8 mouse cellular contexts compared by ENCODE assay signal in the genomic region with DNA sequence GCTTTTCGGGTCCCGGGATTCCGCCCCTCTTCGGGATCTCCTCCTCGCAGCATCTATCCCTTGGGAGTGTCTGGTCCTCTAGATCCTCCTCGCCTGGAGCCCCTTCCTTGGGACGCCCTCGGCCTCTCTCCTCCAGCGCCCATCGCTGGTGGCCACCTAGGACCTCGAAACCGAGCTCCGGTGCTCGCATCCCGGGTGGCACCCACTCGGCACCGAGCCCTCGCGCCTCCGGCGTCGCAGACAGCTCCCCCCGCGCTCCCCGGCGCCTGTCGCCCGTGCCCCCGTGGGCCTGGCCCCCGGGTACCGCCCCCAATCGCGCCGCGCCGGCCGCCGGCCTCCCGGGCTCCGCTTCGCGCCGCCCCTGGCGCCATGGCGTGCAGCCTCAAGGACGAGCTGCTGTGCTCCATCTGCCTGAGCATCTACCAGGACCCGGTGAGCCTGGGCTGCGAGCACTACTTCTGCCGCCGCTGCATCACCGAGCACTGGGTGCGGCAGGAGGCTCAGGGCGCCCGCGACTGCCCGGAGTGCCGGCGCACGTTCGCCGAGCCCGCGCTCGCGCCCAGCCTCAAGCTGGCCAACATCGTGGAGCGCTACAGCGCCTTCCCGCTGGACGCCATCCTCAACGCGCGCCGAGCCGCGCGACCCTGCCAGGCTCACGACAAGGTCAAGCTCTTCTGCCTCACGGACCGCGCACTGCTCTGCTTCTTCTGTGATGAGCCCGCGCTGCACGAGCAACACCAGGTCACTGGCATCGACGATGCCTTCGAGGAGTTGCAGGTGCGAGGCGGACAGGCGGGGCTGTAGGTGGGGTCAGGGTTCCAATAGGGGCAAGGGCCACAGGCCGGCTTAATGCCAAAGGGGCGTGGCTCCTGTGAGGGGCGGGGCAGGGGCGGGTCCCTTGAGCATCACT. TPM values are rescaled to one million over a fixed set of nuclear protein-coding genes. Genes with fewer than 3 reads are reported as not detected.
DNase-seq lines count a peak whose midpoint lies in the region; ATAC-seq and TF ChIP-seq lines count a peak whose summit lies in the region.

No protein-coding gene starts in this region.

- H3K9ac ChIP-seq in forebrain, embryonic 13.5 days = peak overlapping the region; percentile 79
- H3K9ac ChIP-seq in hindbrain, embryonic 13.5 days = peak overlapping the region; percentile 96

- no peaks in the 10 kb centered on the region for H3K9me3 ChIP-seq in forebrain, embryonic 13.5 days (replicated peaks)
- H3K9me3 ChIP-seq in hindbrain, embryonic 13.5 days = no peaks in the 10 kb centered on the region
- H3K9me3 ChIP-seq in limb, embryonic 10.5 days (replicated peaks) = no peaks in the 10 kb centered on the region
- peaks cover 6% of the 10 kb centered on the region for H3K9me3 ChIP-seq in midbrain, embryonic 10.5 days (replicated peaks)

- TF ChIP-seq POLR2A in brain, embryonic 14.5 days (IDR thresholded peaks at IDR 0.05; ENCODE audit: borderline replicate concordance, extremely low read depth, insufficient read depth, insufficient read length, poor library complexity, severe bottlenecking) = no peak

- no peak for TF ChIP-seq CTCF in brain, embryonic 14.5 days (IDR thresholded peaks at IDR 0.05; ENCODE audit: borderline replicate concordance, extremely low read depth, insufficient read depth, insufficient read length)

- peaks cover 9% of the 10 kb centered on the region; the same call in 1 of the 2 replicates for H3K27me3 ChIP-seq in forebrain, embryonic 13.5 days
- no peaks in the 10 kb centered on the region for H3K27me3 ChIP-seq in hindbrain, embryonic 13.5 days
- peaks cover 9% of the 10 kb centered on the region; the same call in 1 of the 2 replicates for H3K27me3 ChIP-seq in limb, embryonic 10.5 days (ENCODE audit: low read depth, poor library complexity, severe bottlenecking)
- H3K27me3 ChIP-seq in midbrain, embryonic 10.5 days (ENCODE audit: low read depth, poor library complexity, severe bottlenecking) = peaks cover 49% of the 10 kb centered on the region

- H3K4me2 ChIP-seq in forebrain, embryonic 13.5 days = peak overlapping the region; percentile 100
- H3K4me2 ChIP-seq in hindbrain, embryonic 13.5 days = peak overlapping the region; percentile 88

- peak overlapping the region; percentile 54 for H3K27ac ChIP-seq in forebrain, embryonic 13.5 days
- H3K27ac ChIP-seq in hindbrain, embryonic 13.5 days = peak overlapping the region; percentile 93
- peak overlapping the region; percentile 84 for H3K27ac ChIP-seq in limb, embryonic 10.5 days
- H3K27ac ChIP-seq in midbrain, embryonic 10.5 days (replicated peaks) = peak overlapping the region; percentile 83

- under 1% methylated on average over 87 of the region's 94 CpGs for WGBS in forebrain, embryonic 13.5 days
- WGBS in hindbrain, embryonic 13.5 days = under 1% methylated on average over 93 of the region's 94 CpGs
- under 1% methylated on average over 93 of the region's 94 CpGs for WGBS in limb, embryonic 10.5 days
- under 1% methylated on average over 94 of the region's 94 CpGs for WGBS in midbrain, embryonic 10.5 days

- H3K4me3 ChIP-seq in forebrain, embryonic 13.5 days = peak overlapping the region; percentile 65
- H3K4me3 ChIP-seq in hindbrain, embryonic 13.5 days = peak overlapping the region; percentile 86
- peak overlapping the region; percentile 91 for H3K4me3 ChIP-seq in limb, embryonic 10.5 days
- H3K4me3 ChIP-seq in midbrain, embryonic 10.5 days = peak overlapping the region; percentile 88

- no peaks in the 10 kb centered on the region for H3K36me3 ChIP-seq in forebrain, embryonic 13.5 days (ENCODE audit: poor library complexity, severe bottlenecking)
- peaks cover 7% of the 10 kb centered on the region for H3K36me3 ChIP-seq in hindbrain, embryonic 13.5 days
- peaks cover 17% of the 10 kb centered on the region for H3K36me3 ChIP-seq in limb, embryonic 10.5 days
- peaks cover 4% of the 10 kb centered on the region; the same call in 1 of the 2 replicates for H3K36me3 ChIP-seq in midbrain, embryonic 10.5 days

- peak; percentile 61 for ATAC-seq in frontal cortex, adult (ENCODE audit: low TSS enrichment)
- ATAC-seq in forebrain, embryonic 13.5 days = peak; percentile 54
- ATAC-seq in hindbrain, embryonic 13.5 days (ENCODE audit: low FRiP score) = peak; percentile 58

- peaks cover 50% of the 10 kb centered on the region for H3K4me1 ChIP-seq in forebrain, embryonic 13.5 days
- H3K4me1 ChIP-seq in hindbrain, embryonic 13.5 days (replicated peaks) = peaks cover 66% of the 10 kb centered on the region
- H3K4me1 ChIP-seq in limb, embryonic 10.5 days = peaks cover 54% of the 10 kb centered on the region
- H3K4me1 ChIP-seq in midbrain, embryonic 10.5 days = peaks cover 55% of the 10 kb centered on the region

- DNase-seq in frontal cortex, postnatal 14 days (ENCODE audit: low spot score in 2 of 2) = no peak
- DNase-seq in brain, embryonic 14.5 days (ENCODE audit: low read depth) = peak; percentile 58
- peak; percentile 69 for DNase-seq in limb, embryonic 10.5 days (ENCODE audit: low spot score)
- peak; percentile 75 for DNase-seq in midbrain, embryonic 10.5 days (ENCODE audit: low spot score)
- DNase-seq in spleen, adult 12 weeks (ENCODE audit: low spot score) = peak; percentile 2

RNA-seq across cellular contexts. Expression of a gene that starts 0.7 kb away (rescaled TPM):
- 15.4 and 33.5 TPM in 2 replicates for polyA plus RNA-seq in brain, embryonic 14.5 days (2012; rRNA removed)
- polyA plus RNA-seq in forebrain, embryonic 13.5 days (2015; fragmentation: Nextera tagmentation; extraction: Ambion mirVana) = 6.7 and 7.6 TPM in 2 replicates
- 19.2 and 20.0 TPM in 2 replicates for polyA plus RNA-seq in hindbrain, embryonic 13.5 days (2015; fragmentation: Nextera tagmentation; extraction: Ambion mirVana)
- polyA plus RNA-seq in limb, embryonic 10.5 days (2016; fragmentation: Nextera tagmentation; extraction: Ambion mirVana) = 6.4 and 8.2 TPM in 2 replicates
- 7.6 and 10.0 TPM in 2 replicates for polyA plus RNA-seq in midbrain, embryonic 10.5 days (2016; fragmentation: Nextera tagmentation; extraction: Ambion mirVana)

Comparison
In these comparisons a context has a peak if more than half of its experiments do, and no peak if none do; other contexts are left out.
1. DNase-seq: peak in brain, embryonic 14.5 days (single experiment), limb, embryonic 10.5 days (single experiment), midbrain, embryonic 10.5 days (single experiment) and spleen, adult 12 weeks (single experiment); none in frontal cortex, postnatal 14 days (0 of 2).
2. Peak in every context shown above with its lines, with median percentiles within 50 percentile points of each other: ATAC-seq, H3K27ac ChIP-seq and H3K4me3 ChIP-seq.